Mouse (Mus musculus) liver, adult 2 months (tissue): ENCODE measurements around the gene Hoxb2. TPM values are rescaled to one million over a fixed set of nuclear protein-coding genes. Genes with fewer than 3 reads are reported as not detected.

Experiments used
- DNase-seq: peaks from one replicate; pipeline ENCODE4 v3.0.0-alpha.2; 2011; ENCODE audit warnings: low read depth, low spot score; ENCODE audit errors: extremely low read depth
- H3K27ac ChIP-seq: fragments of 200-500 bp; replicated peaks from 2 replicates; pipeline ENCODE4 v1.5.1; 2012; ENCODE audit warnings: low read depth, mild to moderate bottlenecking, control low read depth, inconsistent platforms, low read length; ENCODE audit not compliant: insufficient read depth
- H3K27me3 ChIP-seq: fragments of 200-500 bp; 2 replicates; pipeline ENCODE4 v1.6.1; 2012; ENCODE audit warnings: mild to moderate bottlenecking, moderate library complexity, low read length, inconsistent platforms; ENCODE audit not compliant: control insufficient read depth, insufficient read depth
- H3K36me3 ChIP-seq: fragments of 200-500 bp; 2 replicates; pipeline ENCODE4 v1.6.1; 2012; ENCODE audit warnings: low read length, inconsistent platforms; ENCODE audit not compliant: control insufficient read depth, insufficient read depth
- H3K4me1 ChIP-seq: fragments of 200-500 bp; 2 replicates; pipeline ENCODE4 v1.6.1; 2011; ENCODE audit warnings: low read length; ENCODE audit not compliant: control insufficient read depth, insufficient read depth
- H3K4me3 ChIP-seq: fragments of 200-500 bp; 2 replicates; pipeline ENCODE4 v1.5.1; 2011; ENCODE audit warnings: low read depth, mild to moderate bottlenecking, control low read depth, low read length, moderate library complexity; ENCODE audit not compliant: insufficient read depth
- H3K79me2 ChIP-seq: fragments of 200-500 bp; 2 replicates; pipeline ENCODE4 v1.6.1; 2012; ENCODE audit warnings: inconsistent platforms, mild to moderate bottlenecking, low read length, moderate library complexity; ENCODE audit not compliant: control insufficient read depth, insufficient read depth
- H3K9ac ChIP-seq: fragments of 200-500 bp; 2 replicates; pipeline ENCODE4 v1.6.1; 2012; ENCODE audit warnings: low read depth, mild to moderate bottlenecking, control low read depth, inconsistent platforms, low read length
- CTCF ChIP-seq: fragments of 200-500 bp; IDR thresholded peaks from 2 replicates; pipeline ENCODE4 v1.5.1; 2011; ENCODE audit warnings: low read depth, low read length, control low read depth
- POLR2A ChIP-seq: fragments of 200-500 bp; IDR thresholded peaks from 2 replicates; pipeline ENCODE4 v1.6.1; 2011; ENCODE audit warnings: low read length, control low read depth; ENCODE audit not compliant: insufficient read depth; ENCODE audit errors: extremely low read depth
- WGBS: fragments of 180-500 bp; shearing (Covaris S2); methylation state at CpG from one replicate; pipeline ENCODE4 v1.1.7; 2018; 5-methylcytosine and 5-hydroxymethylcytosine counted together
- polyA plus RNA-seq: library from polyadenylated mRNA; depleted of rRNA; stranded (reverse); fragments of >200 nt; gene quantifications from 2 replicates; pipeline ENCODE4 v1.2.3, GENCODE M21; 2012; rRNA removed
- total RNA-seq: library from RNA; depleted of rRNA; stranded (reverse); fragments of >200 nt; gene quantifications from 2 replicates; pipeline ENCODE4 v1.2.3, GENCODE M21; 2014; rRNA removed

Hoxb2 gene
- total and polyA plus RNA-seq, 2 experiments: 0.46 to 1.3 TPM

DNA sequence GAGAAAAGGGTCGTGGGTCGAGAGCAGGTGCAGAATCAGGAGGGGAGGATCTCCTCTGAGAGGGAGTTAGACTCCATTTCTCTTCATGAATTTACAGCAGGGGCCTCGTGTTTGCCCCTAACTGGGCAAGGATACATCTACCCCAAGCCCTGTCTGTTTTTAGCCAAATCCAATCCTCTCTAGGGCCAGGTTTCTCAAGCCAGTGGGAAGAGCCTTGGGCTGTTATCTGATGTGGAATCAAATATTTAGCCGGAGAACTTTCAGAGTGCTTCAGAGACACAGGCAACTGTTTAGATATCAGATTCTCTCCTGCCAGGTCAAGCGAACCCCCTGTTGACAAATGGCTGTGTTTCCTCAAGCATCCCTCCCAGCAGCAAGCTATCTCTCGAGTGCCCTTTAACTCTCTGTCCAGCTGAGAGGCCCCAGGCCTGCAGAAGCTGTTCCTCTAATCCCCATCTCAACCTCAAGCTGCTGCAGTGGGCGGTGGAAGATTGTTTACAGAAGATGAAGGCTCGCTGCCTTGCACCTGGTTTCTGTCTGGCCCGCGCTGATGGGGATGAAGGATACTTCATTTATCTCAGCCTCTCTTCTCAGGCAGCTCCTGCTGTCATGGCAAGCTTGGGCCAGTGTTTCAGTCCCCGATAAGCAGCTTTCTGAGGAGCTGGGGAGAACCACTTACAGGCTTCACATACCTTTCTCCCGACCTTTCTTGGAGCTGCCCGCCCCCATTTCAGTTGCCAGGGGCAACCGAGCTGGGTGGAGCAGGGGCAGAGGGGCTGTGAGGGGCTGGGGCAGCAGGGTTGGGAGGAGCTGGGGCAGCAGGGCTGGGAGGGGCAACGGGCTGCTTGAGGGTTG lies 46.7 kb downstream of the Hoxb2 start:
- Histone ChIP-seq H3K4me1 (no peaks in the 10 kb centered on the region), H3K4me3 (no peak overlapping the region), H3K27me3 (peaks cover 2% of the 10 kb centered on the region; the same call in 1 of the 2 replicates), H3K79me2 (no peaks in the 10 kb centered on the region), H3K36me3 (no peaks in the 10 kb centered on the region), H3K9ac (no peak overlapping the region), H3K27ac (no peak overlapping the region)
- 44% methylated on average over 15 of the region's 15 CpGs for WGBS
- no peak for DNase-seq
- TF ChIP-seq CTCF: no peak
- no peak for TF ChIP-seq POLR2A

DNA sequence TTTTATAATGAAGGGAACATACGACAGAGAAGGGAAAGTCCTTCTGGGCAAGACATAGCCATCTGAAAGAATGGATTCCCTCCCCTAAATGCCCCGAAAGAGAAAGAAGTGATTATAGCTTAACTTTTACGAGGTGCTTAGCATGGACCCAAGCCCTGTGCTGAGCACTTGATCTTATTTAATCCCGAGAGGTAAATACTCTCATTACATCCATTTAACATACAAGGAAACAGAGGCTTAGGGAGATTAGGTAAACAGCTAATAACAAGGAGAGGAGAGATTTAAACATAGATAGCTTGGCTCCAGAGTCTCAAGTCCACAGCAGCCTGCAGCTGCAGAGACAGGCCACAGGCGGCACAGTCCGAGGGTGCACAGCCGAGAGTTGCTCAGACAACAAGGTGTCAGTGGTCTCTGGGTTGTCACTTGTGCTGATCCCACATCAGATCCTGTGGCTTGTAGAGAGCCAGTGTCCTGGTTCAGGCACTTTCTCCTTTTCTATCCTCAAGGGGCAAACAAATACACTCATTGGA lies 47.5 kb downstream of the Hoxb2 start:
- Histone ChIP-seq H3K36me3 (no peaks in the 10 kb centered on the region), H3K27me3 (peaks cover 2% of the 10 kb centered on the region; the same call in 1 of the 2 replicates), H3K4me3 (no peak overlapping the region), H3K79me2 (no peaks in the 10 kb centered on the region), H3K9ac (no peak overlapping the region), H3K27ac (no peak overlapping the region), H3K4me1 (no peaks in the 10 kb centered on the region)
- 38% methylated on average over 7 of the region's 7 CpGs for WGBS
- TF ChIP-seq POLR2A (no peak), CTCF (no peak)
- DNase-seq: no peak

DNA sequence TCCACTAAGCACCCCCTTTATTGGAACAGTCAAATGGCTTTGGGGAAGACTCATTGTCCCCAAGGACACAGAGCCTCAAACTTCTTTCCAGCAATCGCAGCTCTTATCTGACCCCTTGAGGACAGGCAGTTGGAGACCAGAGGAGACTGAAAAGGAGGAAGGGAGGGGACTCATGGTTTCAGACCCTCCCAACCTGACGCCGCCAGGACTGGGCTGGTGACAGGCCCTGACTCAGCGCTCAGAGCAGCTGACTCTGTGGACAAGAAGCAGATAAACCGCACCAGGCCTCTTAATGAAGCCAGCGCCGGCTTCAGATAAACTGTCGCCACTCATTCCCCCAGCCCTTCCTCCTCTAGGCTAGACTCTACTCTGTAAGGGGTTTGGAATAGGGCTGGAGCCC lies 49.6 kb downstream of the Hoxb2 start:
- WGBS: 51% methylated on average over 8 of the region's 8 CpGs
- no peak overlapping the region for H3K9ac ChIP-seq
- H3K79me2 ChIP-seq: no peaks in the 10 kb centered on the region
- TF ChIP-seq CTCF: no peak
- no peak for TF ChIP-seq POLR2A
- no peaks in the 10 kb centered on the region for H3K36me3 ChIP-seq
- H3K27ac ChIP-seq: no peak overlapping the region
- DNase-seq: no peak
- H3K27me3 ChIP-seq: peaks cover 5% of the 10 kb centered on the region; the same call in 1 of the 2 replicates
- no peak overlapping the region for H3K4me3 ChIP-seq
- no peaks in the 10 kb centered on the region; the same call in 1 of the 2 replicates for H3K4me1 ChIP-seq

Other genes starting within 250 kb of the Hoxb2 start
- gene Calcoco2, start 238.6 kb upstream of the Hoxb2 start, total RNA-seq: not detected in 2 replicates
- not detected in 2 replicates for gene Calcoco2, start 238.6 kb upstream of the Hoxb2 start, polyA plus RNA-seq
- gene Ttll6, start 216.7 kb upstream of the Hoxb2 start, total RNA-seq: not detected in 2 replicates
- gene Ttll6, start 216.7 kb upstream of the Hoxb2 start, polyA plus RNA-seq: not detected in 2 replicates
- not detected in 2 replicates for gene Hoxb13, start 156.2 kb upstream of the Hoxb2 start, total RNA-seq
- 0.05 TPM in 1 of 2 replicates, not detected in the other for gene Hoxb13, start 156.2 kb upstream of the Hoxb2 start, polyA plus RNA-seq
- 0.07 TPM in 1 of 2 replicates, not detected in the other for gene Hoxb9, start 79.1 kb upstream of the Hoxb2 start, total RNA-seq
- not detected in 2 replicates for gene Hoxb9, start 79.1 kb upstream of the Hoxb2 start, polyA plus RNA-seq
- gene Hoxb8, start 68.6 kb upstream of the Hoxb2 start, total RNA-seq: not detected in 2 replicates
- gene Hoxb8, start 68.6 kb upstream of the Hoxb2 start, polyA plus RNA-seq: 0.04 TPM in 1 of 2 replicates, not detected in the other
- 0.09 and 0.54 TPM in 2 replicates for gene Hoxb7, start 63.9 kb upstream of the Hoxb2 start, total RNA-seq
- 0.06 and 0.17 TPM in 2 replicates for gene Hoxb7, start 63.9 kb upstream of the Hoxb2 start, polyA plus RNA-seq
- 0.07 TPM in 1 of 2 replicates, not detected in the other for gene Hoxb6, start 58.0 kb upstream of the Hoxb2 start, total RNA-seq
- 0.15 and 0.30 TPM in 2 replicates for gene Hoxb6, start 58.0 kb upstream of the Hoxb2 start, polyA plus RNA-seq
- 0.09 and 0.20 TPM in 2 replicates for gene Hoxb5, start 47.2 kb upstream of the Hoxb2 start, total RNA-seq
- 0.35 and 0.40 TPM in 2 replicates for gene Hoxb5, start 47.2 kb upstream of the Hoxb2 start, polyA plus RNA-seq
- gene Hoxb4, start 32.3 kb upstream of the Hoxb2 start, total RNA-seq: 0.37 and 0.67 TPM in 2 replicates
- gene Hoxb4, start 32.3 kb upstream of the Hoxb2 start, polyA plus RNA-seq: 0.55 and 0.91 TPM in 2 replicates
- 0.18 and 0.47 TPM in 2 replicates for gene Hoxb3, start 27.2 kb upstream of the Hoxb2 start, total RNA-seq
- 0.47 and 0.48 TPM in 2 replicates for gene Hoxb3, start 27.2 kb upstream of the Hoxb2 start, polyA plus RNA-seq
- gene Hoxb1, start 15.2 kb downstream of the Hoxb2 start, total RNA-seq: not detected in 2 replicates
- gene Hoxb1, start 15.2 kb downstream of the Hoxb2 start, polyA plus RNA-seq: not detected in 2 replicates
- gene Skap1, start 114.1 kb downstream of the Hoxb2 start, total RNA-seq: 0.60 and 0.92 TPM in 2 replicates
- 0.31 and 0.40 TPM in 2 replicates for gene Skap1, start 114.1 kb downstream of the Hoxb2 start, polyA plus RNA-seq